Comparison of ENCODE assay signal across 17 mouse cellular contexts in the genomic region with DNA sequence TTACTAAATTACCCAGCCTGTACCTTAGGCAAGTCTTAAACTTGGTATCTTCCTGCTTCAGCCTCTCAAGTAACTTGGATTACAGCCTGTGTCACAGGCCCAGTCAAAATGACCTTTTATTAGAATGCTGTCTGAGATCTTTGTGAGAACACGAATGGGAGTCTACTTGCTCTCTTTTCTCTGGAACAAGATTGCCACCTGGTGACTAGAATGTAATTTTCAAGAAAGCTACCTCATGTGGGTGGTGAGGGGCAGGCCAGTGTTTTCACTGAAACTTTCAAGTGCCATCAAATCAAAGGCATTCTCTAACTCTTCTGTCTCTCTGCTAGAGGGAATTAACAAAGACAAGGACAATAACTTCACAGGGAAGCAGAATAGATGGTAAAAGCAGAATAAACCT. TPM values are rescaled to one million over a fixed set of nuclear protein-coding genes. Genes with fewer than 3 reads are reported as not detected.
DNase-seq lines count a peak whose midpoint lies in the region; ATAC-seq and TF ChIP-seq lines count a peak whose summit lies in the region.
"Had no signal": no experiment of that assay in that cellular context is flagged by ENCODE, and none has a peak within 500 bp of the region (broad histone marks: within the 10 kb centered on the region; RNA-seq: fewer than 3 reads in every experiment).

No protein-coding gene starts in this region.

- H3K4me2 ChIP-seq in kidney, postnatal 0 days (ENCODE audit: low read length): no peak overlapping the region
- H3K4me2 ChIP-seq in midbrain, postnatal 0 days (ENCODE audit: low read depth, low read length, poor library complexity, severe bottlenecking): no peak overlapping the region
- no peak overlapping the region for H3K4me2 ChIP-seq in forebrain, embryonic 14.5 days (ENCODE audit: low read length)
- H3K4me2 ChIP-seq: embryonic facial prominence, embryonic 15.5 days; midbrain, embryonic 13.5 days; neural tube, embryonic 13.5 days had no signal

- no peaks in the 10 kb centered on the region for H3K27me3 ChIP-seq in kidney, postnatal 0 days (ENCODE audit: insufficient read depth, low read length)
- H3K27me3 ChIP-seq in midbrain, postnatal 0 days (ENCODE audit: insufficient read depth, low read length): no peaks in the 10 kb centered on the region
- no peaks in the 10 kb centered on the region for H3K27me3 ChIP-seq in midbrain, embryonic 10.5 days (ENCODE audit: low read depth, poor library complexity, severe bottlenecking)
- H3K27me3 ChIP-seq in forebrain, embryonic 14.5 days (replicated peaks; ENCODE audit: control insufficient read depth, insufficient read depth, low read length): no peaks in the 10 kb centered on the region
- H3K27me3 ChIP-seq in limb, embryonic 10.5 days (ENCODE audit: low read depth, poor library complexity, severe bottlenecking): no peaks in the 10 kb centered on the region
- H3K27me3 ChIP-seq: embryonic facial prominence, embryonic 15.5 days; midbrain, embryonic 13.5 days; neural tube, embryonic 13.5 days had no signal

- no peaks in the 10 kb centered on the region for H3K36me3 ChIP-seq in kidney, postnatal 0 days (ENCODE audit: insufficient read depth, low read length)
- peaks cover 33% of the 10 kb centered on the region for H3K36me3 ChIP-seq in midbrain, postnatal 0 days (ENCODE audit: insufficient read depth, low read length)
- H3K36me3 ChIP-seq in midbrain, embryonic 10.5 days: no peaks in the 10 kb centered on the region
- peaks cover 30% of the 10 kb centered on the region for H3K36me3 ChIP-seq in forebrain, embryonic 14.5 days (ENCODE audit: control insufficient read depth, insufficient read depth, low read length)
- H3K36me3 ChIP-seq in limb, embryonic 10.5 days: no peaks in the 10 kb centered on the region
- H3K36me3 ChIP-seq: embryonic facial prominence, embryonic 15.5 days had no signal

- peak; percentile 58 for TF ChIP-seq CTCF in kidney, postnatal 0 days (IDR thresholded peaks at IDR 0.05; ENCODE audit: low read depth)
- peak; percentile 23 for TF ChIP-seq CTCF in midbrain, postnatal 0 days (IDR thresholded peaks at IDR 0.05)

- no peak for ATAC-seq in CD4-positive, CD25-positive, alpha-beta regulatory T cell, adult 4 months
- ATAC-seq in kidney, postnatal 0 days (replicated peaks; ENCODE audit: low FRiP score, low read depth): no peak
- no peak for ATAC-seq in midbrain, postnatal 0 days (ENCODE audit: low FRiP score)
- ATAC-seq in forebrain, embryonic 14.5 days: no peak
- ATAC-seq: forebrain, postnatal 0 days; hindbrain, postnatal 0 days; midbrain, embryonic 13.5 days had no signal

- peak; percentile 38 for DNase-seq in CD4-positive, CD25-positive, alpha-beta regulatory T cell, adult 2 months (ENCODE audit: low read depth, low spot score)
- DNase-seq in kidney, postnatal 0 days (ENCODE audit: low spot score): peak; percentile 49
- no peak for DNase-seq in kidney, adult 8-10 months
- no peak for DNase-seq in midbrain, postnatal 0 days (ENCODE audit: low spot score)
- no peak for DNase-seq in midbrain, embryonic 10.5 days (ENCODE audit: low spot score)
- DNase-seq in forebrain, embryonic 14.5 days (ENCODE audit: low spot score): no peak
- DNase-seq in limb, embryonic 10.5 days (ENCODE audit: low spot score): no peak
- DNase-seq: adrenal gland, adult 2 months; cerebellum, adult 9-10 months; forebrain, postnatal 0 days; lung, adult 2 months; thymus, postnatal 4 days had no signal

- no peak overlapping the region for H3K9ac ChIP-seq in kidney, postnatal 0 days (ENCODE audit: low read depth, low read length)
- no peak overlapping the region for H3K9ac ChIP-seq in midbrain, postnatal 0 days (replicated peaks; ENCODE audit: low read length, poor library complexity, severe bottlenecking)
- no peak overlapping the region for H3K9ac ChIP-seq in forebrain, embryonic 14.5 days (ENCODE audit: low read length)
- H3K9ac ChIP-seq: embryonic facial prominence, embryonic 15.5 days; forebrain, postnatal 0 days; midbrain, embryonic 13.5 days; neural tube, embryonic 13.5 days had no signal

- H3K27ac ChIP-seq in kidney, postnatal 0 days: no peak overlapping the region
- no peak overlapping the region for H3K27ac ChIP-seq in midbrain, postnatal 0 days (ENCODE audit: low read depth, low read length)
- no peak overlapping the region for H3K27ac ChIP-seq in midbrain, embryonic 10.5 days (replicated peaks)
- no peak overlapping the region for H3K27ac ChIP-seq in forebrain, embryonic 14.5 days (ENCODE audit: low read depth, low read length)
- H3K27ac ChIP-seq in limb, embryonic 10.5 days: no peak overlapping the region
- H3K27ac ChIP-seq: embryonic facial prominence, embryonic 15.5 days; hindbrain, postnatal 0 days; midbrain, embryonic 13.5 days; neural tube, embryonic 13.5 days had no signal

- H3K4me1 ChIP-seq in kidney, postnatal 0 days (replicated peaks; ENCODE audit: insufficient read depth, low read length): no peaks in the 10 kb centered on the region
- H3K4me1 ChIP-seq in midbrain, postnatal 0 days (ENCODE audit: insufficient read depth, low read length): no peaks in the 10 kb centered on the region
- H3K4me1 ChIP-seq in midbrain, embryonic 10.5 days: no peaks in the 10 kb centered on the region
- H3K4me1 ChIP-seq in forebrain, embryonic 14.5 days (ENCODE audit: control insufficient read depth, insufficient read depth, low read length): no peaks in the 10 kb centered on the region
- H3K4me1 ChIP-seq in limb, embryonic 10.5 days: peaks cover 27% of the 10 kb centered on the region
- H3K4me1 ChIP-seq: midbrain, embryonic 13.5 days; neural tube, embryonic 13.5 days had no signal

- no peak overlapping the region for H3K4me3 ChIP-seq in kidney, postnatal 0 days (replicated peaks; ENCODE audit: low read depth, low read length)
- no peak overlapping the region for H3K4me3 ChIP-seq in midbrain, postnatal 0 days (ENCODE audit: low read depth, low read length)
- H3K4me3 ChIP-seq in midbrain, embryonic 10.5 days: no peak overlapping the region
- H3K4me3 ChIP-seq in forebrain, embryonic 14.5 days (ENCODE audit: low read depth, low read length): no peak overlapping the region
- H3K4me3 ChIP-seq in limb, embryonic 10.5 days: no peak overlapping the region
- H3K4me3 ChIP-seq: embryonic facial prominence, embryonic 15.5 days; midbrain, embryonic 13.5 days; neural tube, embryonic 13.5 days had no signal

- H3K9me3 ChIP-seq in kidney, postnatal 0 days (replicated peaks; ENCODE audit: low read length): no peaks in the 10 kb centered on the region
- H3K9me3 ChIP-seq in midbrain, postnatal 0 days (ENCODE audit: low read length): no peaks in the 10 kb centered on the region
- no peaks in the 10 kb centered on the region for H3K9me3 ChIP-seq in midbrain, embryonic 10.5 days (replicated peaks)
- no peaks in the 10 kb centered on the region for H3K9me3 ChIP-seq in forebrain, embryonic 14.5 days (replicated peaks; ENCODE audit: control insufficient read depth, low read length)
- no peaks in the 10 kb centered on the region for H3K9me3 ChIP-seq in limb, embryonic 10.5 days (replicated peaks)
- H3K9me3 ChIP-seq: embryonic facial prominence, embryonic 15.5 days; midbrain, embryonic 13.5 days; neural tube, embryonic 13.5 days had no signal

- WGBS in kidney, postnatal 0 days: 5% methylated on average over 1 of the region's 1 CpGs
- WGBS in midbrain, postnatal 0 days: 22% methylated on average over 1 of the region's 1 CpGs
- 25% methylated on average over 1 of the region's 1 CpGs for WGBS in midbrain, embryonic 10.5 days
- WGBS in forebrain, embryonic 14.5 days: 32% methylated on average over 1 of the region's 1 CpGs
- 27% methylated on average over 1 of the region's 1 CpGs for WGBS in limb, embryonic 10.5 days

RNA-seq across cellular contexts. Expression of gene Manf, which starts 22.0 kb away (rescaled TPM):
- 100 to 1,000 TPM; 124 to 139 TPM for polyA plus RNA-seq in CD4-positive, CD25-positive, alpha-beta regulatory T cell, adult 4 months (2017; shearing (Covaris generic))
- polyA plus RNA-seq in kidney, postnatal 0 days (2015; fragmentation: Nextera tagmentation; extraction: Ambion mirVana): 240 and 245 TPM in 2 replicates
- 46.3 and 54.6 TPM in 2 replicates for total RNA-seq in midbrain, postnatal 0 days (2014; rRNA removed)
- 112 and 115 TPM in 2 replicates for polyA plus RNA-seq in midbrain, postnatal 0 days (2015; fragmentation: Nextera tagmentation; extraction: Ambion mirVana)
- polyA plus RNA-seq in midbrain, embryonic 10.5 days (2016; fragmentation: Nextera tagmentation; extraction: Ambion mirVana): 231 and 297 TPM in 2 replicates
- polyA plus RNA-seq in forebrain, embryonic 14.5 days (2014; fragmentation: Nextera tagmentation; extraction: Ambion mirVana): 214 and 219 TPM in 2 replicates
- polyA plus RNA-seq in limb, embryonic 10.5 days (2016; fragmentation: Nextera tagmentation; extraction: Ambion mirVana): 290 and 342 TPM in 2 replicates

RNA-seq across cellular contexts. Expression of gene Rbm15b, which starts 26.5 kb away (rescaled TPM):
- 1 to 10 TPM; 3.7 to 4.4 TPM for polyA plus RNA-seq in CD4-positive, CD25-positive, alpha-beta regulatory T cell, adult 4 months (2017; shearing (Covaris generic))
- 6.7 and 8.4 TPM in 2 replicates for polyA plus RNA-seq in kidney, postnatal 0 days (2015; fragmentation: Nextera tagmentation; extraction: Ambion mirVana)
- 81.6 and 82.7 TPM in 2 replicates for total RNA-seq in midbrain, postnatal 0 days (2014; rRNA removed)
- 10.6 and 12.6 TPM in 2 replicates for polyA plus RNA-seq in midbrain, postnatal 0 days (2015; fragmentation: Nextera tagmentation; extraction: Ambion mirVana)
- 15.0 and 15.5 TPM in 2 replicates for polyA plus RNA-seq in midbrain, embryonic 10.5 days (2016; fragmentation: Nextera tagmentation; extraction: Ambion mirVana)
- 22.9 and 24.8 TPM in 2 replicates for polyA plus RNA-seq in forebrain, embryonic 14.5 days (2014; fragmentation: Nextera tagmentation; extraction: Ambion mirVana)
- 17.9 and 20.4 TPM in 2 replicates for polyA plus RNA-seq in limb, embryonic 10.5 days (2016; fragmentation: Nextera tagmentation; extraction: Ambion mirVana)

Comparison
In these comparisons a context has a peak if more than half of its experiments do, and no peak if none do; other contexts are left out.
1. DNase-seq: peak in CD4-positive, CD25-positive, alpha-beta regulatory T cell, adult 2 months (single experiment) and kidney, postnatal 0 days (single experiment); none in kidney, adult 8-10 months (0 of 2), midbrain, postnatal 0 days (single experiment), midbrain, embryonic 10.5 days (single experiment), forebrain, embryonic 14.5 days (single experiment) and limb, embryonic 10.5 days (single experiment).